Mouse (Mus musculus) neural tube, embryonic 14.5 days (tissue): ENCODE results near the gene Car15. TPM values are rescaled to one million over a fixed set of nuclear protein-coding genes. Genes with fewer than 3 reads are reported as not detected.

Experiments
- ATAC-seq: fragments of 200-750 bp; cut with Nextera tagmentation; 2 replicates; pipeline ENCODE4 v1.8.0; 2017; ENCODE audit warnings: low read depth, mild to moderate bottlenecking, moderate TSS enrichment, moderate library complexity
- H3K27ac ChIP-seq: fragments of 300-500 bp; sonication (generic); 2 replicates; pipeline ENCODE4 v1.5.1; 2014; ENCODE audit warnings: low read depth, mild to moderate bottlenecking, control low read depth, low read length, moderate library complexity, mixed read lengths
- H3K27me3 ChIP-seq: fragments of 300-500 bp; sonication (generic); 2 replicates; pipeline ENCODE4 v1.6.1; 2014; ENCODE audit warnings: low read length; ENCODE audit not compliant: control insufficient read depth, insufficient read depth
- H3K36me3 ChIP-seq: fragments of 300-500 bp; sonication (generic); 2 replicates; pipeline ENCODE4 v1.6.1; 2014; ENCODE audit warnings: low read length, mixed read lengths; ENCODE audit not compliant: control insufficient read depth, insufficient read depth
- H3K4me1 ChIP-seq: fragments of 300-500 bp; sonication (generic); 2 replicates; pipeline ENCODE4 v1.6.1; 2014; ENCODE audit warnings: low read length; ENCODE audit not compliant: control insufficient read depth, insufficient read depth
- H3K4me2 ChIP-seq: fragments of 300-500 bp; sonication (generic); 2 replicates; pipeline ENCODE4 v1.6.1; 2014; ENCODE audit warnings: mild to moderate bottlenecking, low read depth, low read length, control low read depth
- H3K4me3 ChIP-seq: fragments of 300-500 bp; sonication (generic); 2 replicates; pipeline ENCODE4 v1.5.1; 2014; ENCODE audit warnings: low read depth, low read length, control low read depth, mixed read lengths
- H3K9ac ChIP-seq: fragments of 300-500 bp; sonication (generic); replicated peaks from 2 replicates; pipeline ENCODE4 v1.6.1; 2014; ENCODE audit warnings: low read depth, mild to moderate bottlenecking, control low read depth, low read length, mixed read lengths
- H3K9me3 ChIP-seq: fragments of 300-500 bp; sonication (generic); 2 replicates; pipeline ENCODE4 v1.6.1; 2016; ENCODE audit warnings: low read length; ENCODE audit not compliant: control insufficient read depth
- WGBS: fragments of 180-500 bp; shearing (Covaris S2); extraction: QIAGEN DNeasy Blood & Tissue Kit; methylation state at CpG from one replicate; pipeline ENCODE4 v1.1.7; 2014; 5-methylcytosine and 5-hydroxymethylcytosine counted together
- polyA plus RNA-seq: library from polyadenylated mRNA; unstranded; fragments of >200 nt; fragmentation: Nextera tagmentation; extraction: Ambion mirVana; gene quantifications from 2 replicates; pipeline ENCODE4 v1.2.1, GENCODE M21; 2014

Car15 gene
- polyA plus RNA-seq, 1 experiment from 2014 or later: 3.9 TPM

DNA sequence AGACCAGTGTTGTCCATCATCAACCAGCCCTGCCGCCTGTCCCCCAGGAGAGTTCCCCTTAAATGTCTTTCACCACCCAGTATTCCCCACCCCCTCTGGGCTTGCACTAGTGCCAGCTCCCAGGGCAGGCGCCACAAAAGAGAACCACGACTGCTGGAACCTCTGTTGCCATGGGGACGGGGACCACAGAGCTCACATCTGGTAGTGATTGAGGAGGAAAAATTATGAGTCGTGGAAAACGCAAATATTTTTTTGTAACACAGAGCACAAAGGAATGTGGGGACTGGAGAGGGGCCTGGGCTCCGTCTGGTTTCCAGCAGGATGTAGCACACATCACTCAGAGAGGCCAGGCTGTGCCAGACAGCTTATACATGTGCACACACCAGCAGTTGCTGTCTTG is 28.5 kb downstream of the Car15 start:
- 14% methylated on average over 7 of the region's 7 CpGs for WGBS

DNA sequence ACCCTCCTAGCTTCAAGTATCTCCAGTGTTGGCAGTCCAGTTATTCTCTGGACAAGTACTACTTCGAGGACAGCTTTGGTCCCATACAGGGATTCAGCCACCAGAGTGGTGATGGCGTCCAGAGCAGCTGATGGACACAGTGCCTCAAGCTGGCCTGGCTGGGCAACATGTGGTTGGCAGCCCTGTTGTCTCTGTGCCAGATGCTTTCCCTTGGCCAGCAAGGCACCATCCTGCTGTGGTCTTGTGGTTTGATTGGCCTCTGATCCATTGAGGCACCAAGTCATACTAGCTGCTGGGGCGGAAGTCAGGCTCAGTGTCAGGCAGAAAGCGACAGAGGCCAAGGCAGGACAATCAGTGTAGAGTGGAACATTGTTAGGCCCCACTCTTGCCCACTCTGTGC is 29.0 kb downstream of the Car15 start:
- no peak overlapping the region for H3K4me2 ChIP-seq
- peaks cover 25% of the 10 kb centered on the region for H3K27me3 ChIP-seq
- no peak overlapping the region for H3K4me3 ChIP-seq
- H3K4me1 ChIP-seq: peaks cover 19% of the 10 kb centered on the region; the same call in 1 of the 2 replicates
- 76% methylated on average over 4 of the region's 4 CpGs for WGBS
- H3K36me3 ChIP-seq: no peaks in the 10 kb centered on the region
- H3K9ac ChIP-seq: no peak overlapping the region
- no peak for ATAC-seq
- H3K27ac ChIP-seq: no peak overlapping the region
- no peaks in the 10 kb centered on the region for H3K9me3 ChIP-seq

More for the DNA sequence above, 28.5 kb downstream of the Car15 start:
- Histone ChIP-seq H3K27me3 (peaks cover 21% of the 10 kb centered on the region), H3K4me3 (no peak overlapping the region), H3K9me3 (no peaks in the 10 kb centered on the region), H3K36me3 (no peaks in the 10 kb centered on the region), H3K27ac (no peak overlapping the region), H3K4me2 (no peak overlapping the region), H3K4me1 (peaks cover 15% of the 10 kb centered on the region; the same call in 1 of the 2 replicates), H3K9ac (no peak overlapping the region)
- no peak for ATAC-seq

DNA sequence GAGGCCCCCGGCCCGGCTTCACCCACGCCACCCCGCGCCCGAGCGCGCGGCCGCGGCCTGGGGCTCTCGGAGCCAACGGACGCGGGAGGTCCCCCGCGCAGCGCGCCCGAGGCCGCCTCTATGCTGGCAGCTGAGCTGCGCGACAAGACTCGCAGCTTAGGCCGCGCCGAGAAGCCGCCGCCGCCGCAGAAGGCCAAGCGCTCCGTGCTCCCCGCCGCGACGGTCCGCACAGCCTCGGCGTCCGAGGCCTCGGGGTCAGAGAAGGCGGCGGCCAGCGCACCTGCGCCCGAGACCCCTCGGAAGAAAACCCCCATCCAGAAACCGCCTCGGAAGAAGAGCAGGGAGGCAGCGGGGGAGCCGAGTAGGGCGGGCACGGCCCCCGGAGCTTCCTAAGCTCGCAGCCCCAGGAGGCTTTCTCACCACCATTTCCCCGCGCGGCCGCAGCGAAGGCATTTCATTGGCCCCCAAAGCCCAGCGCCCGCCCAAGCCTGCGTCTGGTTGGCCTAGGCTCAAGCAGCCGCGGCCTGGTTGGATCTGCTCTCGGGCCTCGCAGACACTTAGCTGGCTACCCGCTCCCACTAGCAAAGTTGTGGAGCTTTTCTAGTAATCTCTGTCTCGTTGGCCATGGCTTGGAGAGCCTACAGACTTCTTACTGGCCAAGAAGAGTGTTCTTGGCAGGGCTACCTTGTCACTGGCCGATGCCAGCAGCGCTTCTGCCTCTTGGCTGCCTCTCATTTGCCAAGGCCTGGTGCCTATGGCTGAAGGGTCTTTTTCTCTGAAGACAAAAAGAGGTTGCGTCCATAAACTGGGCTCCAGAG is 30.8 kb downstream of the Car15 start:
- peak; percentile 88 for ATAC-seq
- peak overlapping the region; percentile 77 for H3K9ac ChIP-seq

DNA sequence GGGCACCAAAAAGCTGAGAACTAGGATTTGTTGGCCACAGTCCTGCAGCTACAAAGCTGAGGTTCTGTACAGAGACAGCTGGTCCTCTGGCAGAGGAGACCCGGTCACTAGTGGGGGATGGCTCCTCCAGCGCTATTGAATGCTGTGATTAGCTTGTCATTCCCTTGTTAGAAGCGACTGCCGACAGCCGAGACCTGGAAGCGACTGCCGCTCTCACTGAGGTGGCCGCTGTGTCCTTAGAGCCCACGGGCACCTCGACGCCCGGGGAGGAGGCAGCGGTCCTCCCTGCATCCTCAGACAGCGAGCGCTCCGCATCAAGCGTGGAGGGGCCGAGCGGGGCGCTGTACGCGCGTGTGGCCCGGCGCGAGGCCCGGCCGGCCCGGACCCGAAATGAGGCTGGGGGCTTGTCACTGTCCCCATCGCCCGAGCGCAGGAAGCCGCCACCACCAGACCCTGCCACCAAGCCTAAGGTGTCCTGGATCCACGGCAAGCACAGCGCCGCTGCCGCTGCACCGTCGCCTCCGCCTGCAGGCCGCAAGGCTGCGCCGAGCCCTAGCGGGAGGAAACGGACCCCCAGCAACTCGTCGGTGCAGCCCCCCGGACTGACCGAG is 31.5 kb downstream of the Car15 start:
- Histone ChIP-seq H3K9ac (peak overlapping the region; percentile 77), H3K4me2 (peak overlapping the region; percentile 92), H3K27ac (peak overlapping the region; percentile 81), H3K27me3 (peaks cover 46% of the 10 kb centered on the region), H3K4me3 (peak overlapping the region; percentile 57), H3K4me1 (peaks cover 34% of the 10 kb centered on the region), H3K9me3 (no peaks in the 10 kb centered on the region), H3K36me3 (no peaks in the 10 kb centered on the region)
- ATAC-seq: peak; percentile 9
- WGBS: 1% methylated on average over 49 of the region's 50 CpGs

More for the DNA sequence above, 30.8 kb downstream of the Car15 start:
- peak overlapping the region; percentile 92 for H3K4me2 ChIP-seq
- H3K27ac ChIP-seq: peak overlapping the region; percentile 81
- WGBS: 2% methylated on average over 73 of the region's 73 CpGs
- peak overlapping the region; percentile 57 for H3K4me3 ChIP-seq
- no peaks in the 10 kb centered on the region for H3K9me3 ChIP-seq
- H3K4me1 ChIP-seq: peaks cover 32% of the 10 kb centered on the region
- H3K27me3 ChIP-seq: peaks cover 38% of the 10 kb centered on the region
- no peaks in the 10 kb centered on the region for H3K36me3 ChIP-seq

DNA sequence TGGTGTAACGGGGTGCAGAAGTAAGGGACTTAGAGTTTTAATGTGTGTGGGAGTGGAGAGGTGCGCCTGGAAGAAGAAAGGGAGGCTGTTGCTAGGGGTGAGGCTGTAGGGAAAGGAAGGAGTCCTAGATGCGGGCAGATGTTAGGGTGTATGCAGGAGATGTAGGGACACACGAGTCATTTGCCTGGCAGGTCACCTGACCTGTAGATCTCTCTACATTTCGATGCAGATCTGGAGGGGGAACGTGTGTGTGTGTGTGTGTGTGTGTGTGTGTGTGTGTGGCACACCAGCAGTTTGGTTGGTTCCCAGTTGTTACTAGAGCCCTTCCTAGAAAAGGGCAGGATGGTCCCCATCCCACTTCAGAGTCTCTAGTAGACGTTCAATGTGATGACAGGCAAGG is 33.2 kb downstream of the Car15 start:
- Histone ChIP-seq H3K27ac (no peak overlapping the region), H3K4me1 (peaks cover 34% of the 10 kb centered on the region), H3K36me3 (no peaks in the 10 kb centered on the region), H3K9me3 (no peaks in the 10 kb centered on the region), H3K4me2 (peak overlapping the region; percentile 43; the same call in 1 of the 2 replicates), H3K27me3 (peaks cover 59% of the 10 kb centered on the region), H3K9ac (no peak overlapping the region), H3K4me3 (peak overlapping the region; percentile 24)
- 14% methylated on average over 7 of the region's 7 CpGs for WGBS
- no peak for ATAC-seq

DNA sequence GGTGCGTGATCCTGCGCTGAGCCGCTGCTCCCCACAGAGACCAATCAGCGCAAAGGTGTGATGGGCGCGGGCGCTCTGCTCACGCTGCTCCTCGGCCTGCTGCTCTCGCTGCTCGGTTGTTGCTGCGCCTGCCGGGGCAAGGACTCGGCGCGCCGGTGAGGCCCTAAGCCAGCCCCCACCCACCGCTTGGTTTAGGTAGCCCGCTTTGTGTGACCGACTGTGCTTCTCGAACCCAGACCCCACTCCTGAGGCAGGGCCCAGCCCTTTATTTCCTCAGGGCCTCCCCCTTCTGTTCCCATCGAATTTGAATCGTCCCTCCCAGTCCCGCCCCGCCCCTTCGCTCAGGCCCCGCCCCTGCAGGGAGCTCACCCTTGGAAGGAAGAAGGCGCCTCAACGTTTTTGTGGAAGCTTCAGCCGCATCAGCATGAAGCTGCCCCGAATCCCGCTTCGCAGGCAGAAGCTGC is 33.7 kb downstream of the Car15 start:
- no peaks in the 10 kb centered on the region for H3K36me3 ChIP-seq
- ATAC-seq: no peak
- H3K4me2 ChIP-seq: peak overlapping the region; percentile 43
- H3K4me1 ChIP-seq: peaks cover 33% of the 10 kb centered on the region
- no peak overlapping the region for H3K9ac ChIP-seq
- under 1% methylated on average over 33 of the region's 33 CpGs for WGBS
- H3K9me3 ChIP-seq: no peaks in the 10 kb centered on the region
- H3K27ac ChIP-seq: no peak overlapping the region
- peak overlapping the region; percentile 24 for H3K4me3 ChIP-seq
- peaks cover 64% of the 10 kb centered on the region for H3K27me3 ChIP-seq

DNA sequence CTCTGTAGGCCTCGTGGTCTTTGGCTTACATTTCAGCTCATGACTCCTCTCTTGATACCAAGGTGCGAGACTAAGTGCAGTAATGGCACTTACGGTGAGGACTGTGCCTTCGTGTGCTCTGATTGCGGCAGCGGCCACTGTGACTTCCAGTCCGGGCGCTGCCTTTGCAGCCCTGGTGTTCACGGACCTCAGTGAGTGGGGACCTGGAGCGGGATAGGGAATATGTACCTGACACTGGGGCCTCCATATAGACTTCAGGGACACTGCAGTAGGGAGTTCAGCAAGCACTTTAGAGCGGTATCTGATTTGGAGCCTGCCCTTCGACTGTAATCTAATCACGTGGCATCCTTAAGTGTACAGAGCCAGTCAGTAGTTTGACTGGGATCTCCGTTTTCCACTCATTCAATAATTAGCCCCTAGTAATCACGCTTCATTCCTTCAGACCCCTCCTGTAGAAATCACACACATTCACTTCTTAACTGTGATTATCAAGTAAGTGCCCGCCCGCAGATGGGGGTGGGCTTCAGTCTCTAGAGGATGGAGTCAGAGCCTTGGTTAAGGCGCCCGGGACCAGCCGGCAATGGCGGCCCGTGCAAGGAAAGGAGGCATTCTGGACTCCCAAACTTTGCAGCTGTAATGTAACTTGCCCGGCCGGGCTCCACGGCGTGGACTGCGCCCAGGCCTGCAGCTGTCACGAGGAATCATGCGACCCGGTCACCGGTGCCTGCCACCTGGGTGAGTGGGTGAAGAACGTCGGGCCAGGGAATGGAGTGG is 34.3 kb downstream of the Car15 start:
- ATAC-seq: no peak
- no peaks in the 10 kb centered on the region for H3K36me3 ChIP-seq

DNA sequence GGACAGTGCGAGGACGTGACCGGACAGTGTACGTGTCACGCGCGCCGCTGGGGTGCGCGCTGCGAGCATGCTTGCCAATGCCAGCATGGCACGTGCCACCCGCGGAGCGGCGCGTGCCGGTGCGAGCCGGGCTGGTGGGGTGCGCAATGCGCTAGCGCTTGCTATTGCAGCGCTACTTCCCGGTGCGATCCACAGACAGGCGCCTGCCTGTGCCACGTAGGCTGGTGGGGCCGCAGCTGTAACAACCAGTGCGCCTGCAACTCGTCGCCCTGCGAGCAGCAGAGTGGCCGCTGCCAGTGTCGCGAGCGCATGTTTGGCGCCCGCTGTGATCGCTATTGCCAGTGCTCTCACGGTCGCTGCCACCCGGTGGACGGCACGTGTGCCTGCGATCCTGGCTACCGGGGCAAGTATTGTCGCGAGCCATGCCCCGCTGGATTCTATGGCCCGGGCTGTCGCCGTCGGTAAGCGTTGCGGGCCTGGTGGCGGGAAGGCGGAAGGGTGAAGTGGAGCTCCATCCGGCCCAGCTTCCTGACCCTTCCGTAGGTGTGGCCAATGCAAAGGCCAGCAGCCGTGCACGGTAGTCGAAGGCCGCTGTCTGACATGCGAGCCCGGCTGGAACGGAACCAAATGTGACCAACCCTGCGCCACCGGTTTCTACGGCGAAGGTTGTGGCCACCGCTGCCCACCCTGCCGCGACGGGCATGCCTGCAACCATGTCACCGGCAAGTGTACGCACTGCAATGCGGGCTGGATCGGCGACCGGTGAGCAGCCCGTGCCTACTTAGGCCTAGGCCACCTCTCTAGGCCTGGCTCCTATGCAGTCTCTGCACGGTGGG is 35.1 kb downstream of the Car15 start:
- no peaks in the 10 kb centered on the region for H3K36me3 ChIP-seq
- peak overlapping the region; percentile 55 for H3K4me2 ChIP-seq
- H3K4me3 ChIP-seq: peak overlapping the region; percentile 31
- ATAC-seq: 0 out of 2 replicates have a peak, but pooled peaks have one; percentile 9
- H3K9me3 ChIP-seq: no peaks in the 10 kb centered on the region
- H3K4me1 ChIP-seq: peaks cover 35% of the 10 kb centered on the region
- H3K27me3 ChIP-seq: peaks cover 77% of the 10 kb centered on the region
- H3K9ac ChIP-seq: peak overlapping the region; percentile 28
- no peak overlapping the region for H3K27ac ChIP-seq
- 2% methylated on average over 83 of the region's 83 CpGs for WGBS

More for the DNA sequence above, 34.3 kb downstream of the Car15 start:
- peaks cover 29% of the 10 kb centered on the region for H3K4me1 ChIP-seq
- peak overlapping the region; percentile 55 for H3K4me2 ChIP-seq
- H3K4me3 ChIP-seq: peak overlapping the region; percentile 31
- WGBS: 9% methylated on average over 33 of the region's 33 CpGs
- no peak overlapping the region for H3K27ac ChIP-seq
- no peaks in the 10 kb centered on the region for H3K9me3 ChIP-seq
- H3K27me3 ChIP-seq: peaks cover 71% of the 10 kb centered on the region
- no peak overlapping the region for H3K9ac ChIP-seq
